Mouse (Mus musculus): ENCODE results near the gene Ubap1l. TPM values are rescaled to one million over a fixed set of nuclear protein-coding genes. Genes with fewer than 3 reads are reported as not detected.

Gene Ubap1l
- polyA plus RNA-seq, 1 experiment from 2014 or later = not detected

DNA sequence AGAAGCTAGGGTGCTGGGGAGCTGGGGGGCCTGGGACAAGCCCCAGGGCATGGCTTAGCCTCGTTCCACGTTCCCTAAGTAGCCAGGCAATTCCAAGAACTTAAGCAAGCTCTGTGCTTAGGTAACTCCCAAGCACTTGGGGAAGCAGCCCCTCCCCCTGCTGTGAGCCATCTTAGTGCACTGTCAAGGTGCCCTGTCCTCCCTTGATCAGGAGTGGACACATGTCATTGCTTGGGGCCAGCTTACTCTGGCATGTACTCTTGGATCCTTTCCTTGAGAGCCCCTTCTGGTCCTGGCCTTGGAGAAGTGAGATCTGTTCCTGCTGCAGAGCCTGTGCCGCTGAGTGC, 21.9 kb downstream of the Ubap1l start:
- 47% methylated on average over 3 of the region's 3 CpGs for WGBS (ENCODE audit: insufficient replicate concordance)
- Histone ChIP-seq H3K9me3 (replicated peaks; ENCODE audit: control insufficient read depth, low read length) (no peaks in the 10 kb centered on the region), H3K27ac (ENCODE audit: low read length) (no peak overlapping the region)

DNA sequence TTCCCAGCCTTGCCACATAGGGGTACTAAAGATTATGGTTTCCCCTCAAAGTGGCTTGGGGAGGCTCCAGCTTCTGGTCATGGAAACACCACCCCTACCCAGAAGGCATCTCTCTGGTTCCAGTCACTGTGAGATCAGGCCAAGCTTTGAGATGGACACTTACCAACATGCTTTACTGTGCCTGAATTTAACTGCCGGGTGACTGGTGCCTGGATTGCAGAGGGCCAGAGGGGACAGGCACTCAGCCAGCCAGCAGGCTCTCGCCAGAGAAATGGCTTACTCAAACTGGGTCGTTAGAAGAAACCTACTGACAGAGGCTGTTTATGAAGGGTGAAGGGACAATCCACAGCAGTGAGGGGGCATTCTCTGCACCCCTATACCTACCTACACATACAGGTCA, 23.4 kb downstream of the Ubap1l start:
- Histone ChIP-seq H3K27me3 (ENCODE audit: control insufficient read depth, insufficient read depth, low read depth, low read length) (peaks cover 3% of the 10 kb centered on the region; the same call in 1 of the 2 replicates), H3K9me3 (replicated peaks; ENCODE audit: control insufficient read depth, low read length) (no peaks in the 10 kb centered on the region), H3K36me3 (ENCODE audit: control insufficient read depth, insufficient read depth) (no peaks in the 10 kb centered on the region), H3K9ac (ENCODE audit: low read depth, low read length) (no peak overlapping the region), H3K4me2 (ENCODE audit: low read depth, low read length) (no peak overlapping the region), H3K4me3 (ENCODE audit: low read depth, low read length) (no peak overlapping the region), H3K27ac (ENCODE audit: low read length) (no peak overlapping the region), H3K4me1 (ENCODE audit: control insufficient read depth, low read depth, low read length) (no peaks in the 10 kb centered on the region)
- no peak for ATAC-seq (ENCODE audit: low read depth)
- WGBS (ENCODE audit: insufficient replicate concordance) = 46% methylated on average over 3 of the region's 3 CpGs

More for the DNA sequence above, 21.9 kb downstream of the Ubap1l start:
- H3K36me3 ChIP-seq (ENCODE audit: control insufficient read depth, insufficient read depth) = no peaks in the 10 kb centered on the region
- no peaks in the 10 kb centered on the region for H3K4me1 ChIP-seq (ENCODE audit: control insufficient read depth, low read depth, low read length)
- H3K4me2 ChIP-seq (ENCODE audit: low read depth, low read length) = no peak overlapping the region
- no peak overlapping the region for H3K4me3 ChIP-seq (ENCODE audit: low read depth, low read length)
- H3K9ac ChIP-seq (ENCODE audit: low read depth, low read length) = no peak overlapping the region
- ATAC-seq (ENCODE audit: low read depth) = no peak
- H3K27me3 ChIP-seq (ENCODE audit: control insufficient read depth, insufficient read depth, low read depth, low read length) = no peaks in the 10 kb centered on the region

DNA sequence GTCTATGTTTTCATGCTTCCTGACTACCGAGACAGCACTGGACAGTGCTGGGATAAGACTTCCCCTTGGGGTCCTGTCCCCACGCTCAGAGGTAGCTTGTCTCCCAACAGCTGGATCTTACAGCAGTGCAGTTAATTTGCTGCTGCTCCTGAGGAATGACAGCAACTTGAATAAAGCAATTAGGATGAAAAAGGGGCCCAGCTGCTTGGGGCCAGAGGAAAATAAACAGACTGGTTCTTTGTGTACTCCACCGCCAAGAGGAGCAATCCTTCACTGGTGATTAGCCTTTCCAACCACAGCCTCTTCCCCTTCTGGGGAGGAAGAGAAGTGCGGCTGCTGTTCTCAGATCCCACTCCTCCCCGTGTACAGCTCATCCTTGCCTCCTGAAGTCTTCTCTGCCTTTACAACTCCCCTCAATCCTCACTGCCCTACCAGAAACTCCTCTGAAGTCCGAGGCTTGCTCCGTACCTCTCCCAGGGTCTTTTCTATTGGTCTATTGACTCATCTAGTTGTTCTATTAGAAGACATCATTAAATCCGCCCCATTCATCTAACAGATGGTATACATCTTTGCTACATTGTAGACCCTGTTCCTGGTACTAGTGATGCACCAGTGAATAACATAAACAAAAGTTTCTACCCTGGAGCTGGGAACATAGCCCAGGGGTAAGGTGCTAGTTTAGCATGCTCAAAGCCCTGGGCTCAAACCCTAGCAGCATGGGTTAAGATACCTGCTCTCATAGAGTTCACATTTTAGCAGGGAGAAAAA, 25.7 kb downstream of the Ubap1l start:
- Histone ChIP-seq H3K4me3 (ENCODE audit: low read depth, low read length) (no peak overlapping the region), H3K9ac (ENCODE audit: low read depth, low read length) (no peak overlapping the region), H3K4me1 (ENCODE audit: control insufficient read depth, low read depth, low read length) (no peaks in the 10 kb centered on the region; the same call in 1 of the 2 replicates), H3K9me3 (replicated peaks; ENCODE audit: control insufficient read depth, low read length) (no peaks in the 10 kb centered on the region), H3K27ac (ENCODE audit: low read length) (no peak overlapping the region), H3K4me2 (ENCODE audit: low read depth, low read length) (no peak overlapping the region), H3K27me3 (ENCODE audit: control insufficient read depth, insufficient read depth, low read depth, low read length) (peaks cover 19% of the 10 kb centered on the region), H3K36me3 (ENCODE audit: control insufficient read depth, insufficient read depth) (no peaks in the 10 kb centered on the region)
- no peak for ATAC-seq (ENCODE audit: low read depth)
- 21% methylated on average over 8 of the region's 8 CpGs for WGBS (ENCODE audit: insufficient replicate concordance)

DNA sequence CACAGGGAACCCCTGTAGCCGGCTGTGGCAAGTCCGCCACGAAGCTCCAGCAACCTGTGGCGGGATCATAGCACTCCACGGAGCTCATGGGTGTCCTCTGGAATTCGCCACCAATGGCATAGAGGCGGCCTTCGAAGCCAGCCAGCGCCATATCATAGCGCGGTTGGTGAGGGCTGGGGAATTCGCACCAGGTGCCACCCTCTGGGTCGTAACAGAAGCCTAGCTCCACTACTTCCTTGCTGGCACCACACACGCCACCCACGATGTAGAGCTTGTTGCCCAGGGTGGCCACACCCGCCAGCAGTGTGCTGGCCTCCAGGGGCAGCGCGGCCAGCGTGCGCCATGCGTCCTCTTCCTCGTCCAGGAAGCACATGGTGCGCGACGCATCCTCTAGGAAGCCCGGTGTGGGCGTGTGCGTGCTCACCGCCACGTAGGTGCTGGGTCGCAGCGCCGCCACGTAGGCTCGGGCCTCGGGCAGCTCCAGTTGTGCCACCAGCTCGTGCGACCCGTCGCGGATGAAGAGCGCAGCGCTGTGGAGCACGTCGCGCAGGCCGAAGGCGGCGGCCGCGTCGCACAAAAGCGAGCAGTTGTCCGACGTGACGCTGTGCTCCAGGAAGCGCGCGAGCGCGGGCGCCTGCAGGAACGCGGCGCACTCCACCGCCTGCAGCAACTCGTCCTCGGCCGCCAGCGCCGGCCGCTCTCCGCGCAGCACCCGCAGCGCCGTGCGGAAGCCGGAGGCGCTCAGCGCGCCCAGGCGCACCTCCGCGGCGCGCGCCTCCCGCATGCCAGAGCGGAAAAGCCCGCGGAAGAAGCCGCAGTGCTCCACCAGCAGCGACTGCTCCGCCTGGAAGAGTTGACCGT, 30.1 kb downstream of the Ubap1l start:
- Histone ChIP-seq H3K4me2 (ENCODE audit: low read depth, low read length) (peak overlapping the region; percentile 60), H3K27me3 (ENCODE audit: control insufficient read depth, insufficient read depth, low read depth, low read length) (peaks cover 32% of the 10 kb centered on the region)
- ATAC-seq (ENCODE audit: low read depth) = no peak

DNA sequence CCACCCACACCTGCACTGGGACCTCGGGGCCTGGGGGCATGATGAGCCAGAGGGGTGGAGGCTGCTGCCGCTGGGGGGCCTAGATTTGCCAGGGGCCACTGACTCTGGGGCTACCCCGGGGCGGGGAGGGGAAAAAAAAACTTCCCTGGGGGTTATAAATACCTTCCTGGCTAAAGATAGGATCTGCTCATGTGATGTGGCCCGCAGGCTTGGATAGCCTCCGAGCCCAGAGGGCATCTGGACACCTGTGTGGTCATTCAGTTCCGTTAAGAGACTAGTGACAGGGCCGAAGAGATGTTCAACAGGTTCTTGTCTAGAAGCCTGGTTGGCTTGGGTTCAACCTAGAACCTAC, 30.7 kb downstream of the Ubap1l start, which contains the start of gene Kbtbd13:
Gene Kbtbd13 (minus strand): TSS at position 40 of the 352 bp plus-strand sequence.
- peaks cover 32% of the 10 kb centered on the region for H3K27me3 ChIP-seq (ENCODE audit: control insufficient read depth, insufficient read depth, low read depth, low read length)
- H3K27ac ChIP-seq (ENCODE audit: low read length) = no peak within 1 kb of the TSS
- peaks cover 4% of the 10 kb centered on the region; the same call in 1 of the 2 replicates for H3K4me1 ChIP-seq (ENCODE audit: control insufficient read depth, low read depth, low read length)
- H3K4me2 ChIP-seq (ENCODE audit: low read depth, low read length) = peak within 1 kb of the TSS; percentile 60
- H3K4me3 ChIP-seq (ENCODE audit: low read depth, low read length) = peak within 1 kb of the TSS; percentile 45
- no peak for ATAC-seq (ENCODE audit: low read depth)
- 28% methylated on average over 8 of the region's 8 CpGs for WGBS (ENCODE audit: insufficient replicate concordance)
- no peaks in the 10 kb centered on the region for H3K36me3 ChIP-seq (ENCODE audit: control insufficient read depth, insufficient read depth)
- no peaks in the 10 kb centered on the region for H3K9me3 ChIP-seq (replicated peaks; ENCODE audit: control insufficient read depth, low read length)
- H3K9ac ChIP-seq (ENCODE audit: low read depth, low read length) = no peak within 1 kb of the TSS

More for the DNA sequence above, 30.1 kb downstream of the Ubap1l start:
- no peak overlapping the region for H3K9ac ChIP-seq (ENCODE audit: low read depth, low read length)
- no peaks in the 10 kb centered on the region for H3K9me3 ChIP-seq (replicated peaks; ENCODE audit: control insufficient read depth, low read length)
- WGBS (ENCODE audit: insufficient replicate concordance) = 14% methylated on average over 85 of the region's 96 CpGs
- H3K27ac ChIP-seq (ENCODE audit: low read length) = no peak overlapping the region
- peaks cover 4% of the 10 kb centered on the region; the same call in 1 of the 2 replicates for H3K4me1 ChIP-seq (ENCODE audit: control insufficient read depth, low read depth, low read length)
- peak overlapping the region; percentile 45 for H3K4me3 ChIP-seq (ENCODE audit: low read depth, low read length)
- H3K36me3 ChIP-seq (ENCODE audit: control insufficient read depth, insufficient read depth) = no peaks in the 10 kb centered on the region

DNA sequence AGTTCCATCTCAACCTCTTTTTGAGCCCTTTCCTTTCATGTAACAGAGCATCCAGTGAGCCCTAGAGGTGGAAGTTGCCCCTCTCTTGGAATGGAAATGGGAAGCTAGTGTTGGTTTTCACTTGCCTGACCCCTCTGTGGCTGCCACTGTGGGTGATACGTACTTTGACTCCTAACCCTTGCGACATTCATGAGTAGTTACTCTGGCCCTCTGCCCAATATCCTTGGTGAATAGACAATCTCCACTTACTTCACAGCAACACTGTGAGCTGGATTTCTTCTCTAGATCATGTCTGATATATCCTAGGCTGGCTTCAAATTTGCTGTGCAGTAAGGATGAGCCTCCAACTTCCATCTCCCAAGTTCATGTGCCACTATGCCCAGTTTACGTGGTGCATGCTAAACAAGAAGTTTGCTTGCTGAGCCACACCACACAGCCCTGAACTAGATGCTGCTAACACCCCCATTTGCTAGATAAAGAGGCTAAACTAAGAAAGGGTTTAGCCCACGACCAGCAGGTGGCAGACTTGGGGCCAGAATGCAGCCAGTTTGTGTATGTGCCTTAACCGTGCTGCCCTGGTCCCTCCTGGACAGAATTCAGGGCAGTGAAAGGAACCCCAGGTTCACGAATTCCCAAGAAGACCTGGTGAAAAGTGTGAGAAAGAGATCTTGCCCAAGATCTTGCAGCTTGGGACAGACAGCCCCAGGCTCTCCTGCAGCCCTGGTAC, 32.0 kb downstream of the Ubap1l start:
- Histone ChIP-seq H3K36me3 (ENCODE audit: control insufficient read depth, insufficient read depth) (no peaks in the 10 kb centered on the region), H3K9ac (ENCODE audit: low read depth, low read length) (no peak overlapping the region), H3K4me1 (ENCODE audit: control insufficient read depth, low read depth, low read length) (peaks cover 4% of the 10 kb centered on the region; the same call in 1 of the 2 replicates), H3K4me3 (ENCODE audit: low read depth, low read length) (no peak overlapping the region), H3K4me2 (ENCODE audit: low read depth, low read length) (no peak overlapping the region), H3K27me3 (ENCODE audit: control insufficient read depth, insufficient read depth, low read depth, low read length) (peaks cover 36% of the 10 kb centered on the region), H3K9me3 (replicated peaks; ENCODE audit: control insufficient read depth, low read length) (no peaks in the 10 kb centered on the region), H3K27ac (ENCODE audit: low read length) (no peak overlapping the region)
- ATAC-seq (ENCODE audit: low read depth) = peak; percentile 78
- WGBS (ENCODE audit: insufficient replicate concordance) = 12% methylated on average over 6 of the region's 6 CpGs

DNA sequence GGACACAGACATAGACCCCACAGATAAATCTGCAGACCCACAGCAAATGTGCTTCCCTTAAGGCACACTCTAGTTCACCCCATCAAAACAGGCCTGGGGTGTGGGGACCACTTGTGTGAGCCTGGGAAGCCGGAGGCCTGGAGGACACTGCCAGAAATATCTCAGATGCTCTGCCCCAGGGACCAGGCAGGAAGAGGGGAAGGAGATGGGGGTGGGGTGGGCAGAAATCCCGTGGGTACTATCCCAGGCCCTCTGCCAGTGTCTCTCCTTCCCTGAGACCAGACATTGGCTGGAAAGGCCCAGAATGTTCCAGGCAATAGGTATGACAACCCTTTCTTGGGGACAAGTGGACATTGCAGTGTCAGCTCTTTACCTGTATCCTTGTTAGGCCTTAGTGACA, 32.8 kb downstream of the Ubap1l start:
- WGBS (ENCODE audit: insufficient replicate concordance) = 38% methylated on average over 2 of the region's 2 CpGs
- peaks cover 36% of the 10 kb centered on the region for H3K27me3 ChIP-seq (ENCODE audit: control insufficient read depth, insufficient read depth, low read depth, low read length)
- ATAC-seq (ENCODE audit: low read depth) = no peak
- peaks cover 7% of the 10 kb centered on the region for H3K4me1 ChIP-seq (ENCODE audit: control insufficient read depth, low read depth, low read length)
- no peaks in the 10 kb centered on the region for H3K36me3 ChIP-seq (ENCODE audit: control insufficient read depth, insufficient read depth)
- no peaks in the 10 kb centered on the region for H3K9me3 ChIP-seq (replicated peaks; ENCODE audit: control insufficient read depth, low read length)
- H3K4me2 ChIP-seq (ENCODE audit: low read depth, low read length) = no peak overlapping the region
- no peak overlapping the region for H3K4me3 ChIP-seq (ENCODE audit: low read depth, low read length)
- no peak overlapping the region for H3K9ac ChIP-seq (ENCODE audit: low read depth, low read length)
- no peak overlapping the region for H3K27ac ChIP-seq (ENCODE audit: low read length)

DNA sequence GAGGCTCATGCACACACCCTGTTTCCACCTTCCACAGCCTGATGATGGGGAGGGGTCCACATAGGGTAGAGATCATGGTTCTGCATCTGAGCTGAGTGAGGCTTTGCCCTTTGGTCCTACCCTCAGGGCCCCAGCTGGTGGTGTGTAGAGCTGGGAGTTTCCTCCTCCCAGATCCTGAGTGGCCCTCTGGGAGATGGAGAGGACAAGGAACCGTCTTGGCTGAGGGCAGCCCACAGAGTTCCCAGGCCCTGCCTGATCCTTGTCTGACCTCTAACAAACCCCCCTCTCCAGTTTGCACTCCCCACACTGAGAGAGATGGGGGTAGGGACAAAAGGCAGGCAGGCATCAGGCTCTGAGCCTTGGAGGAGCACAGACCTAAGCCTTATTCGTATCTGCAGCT, 33.5 kb downstream of the Ubap1l start:
- WGBS (ENCODE audit: insufficient replicate concordance) = 43% methylated on average over 2 of the region's 2 CpGs
- Histone ChIP-seq H3K9me3 (replicated peaks; ENCODE audit: control insufficient read depth, low read length) (no peaks in the 10 kb centered on the region), H3K4me3 (ENCODE audit: low read depth, low read length) (no peak overlapping the region), H3K4me1 (ENCODE audit: control insufficient read depth, low read depth, low read length) (peaks cover 7% of the 10 kb centered on the region), H3K9ac (ENCODE audit: low read depth, low read length) (no peak overlapping the region), H3K4me2 (ENCODE audit: low read depth, low read length) (no peak overlapping the region), H3K36me3 (ENCODE audit: control insufficient read depth, insufficient read depth) (no peaks in the 10 kb centered on the region), H3K27me3 (ENCODE audit: control insufficient read depth, insufficient read depth, low read depth, low read length) (peaks cover 33% of the 10 kb centered on the region), H3K27ac (ENCODE audit: low read length) (no peak overlapping the region)
- ATAC-seq (ENCODE audit: low read depth) = no peak
